Mouse (Mus musculus) B cell, adult 2 months (primary cell): ENCODE data around the gene A930033H14Rik.

Experiments used
- DNase-seq, 2 experiments: peaks; one replicate each; pipeline ENCODE4 v3.0.0; 2022

The A930033H14Rik gene

GRCm38 (mm10) chr10:69212542-69213440 is at the start of gene A930033H14Rik:
Gene A930033H14Rik (minus strand): TSS chr10:69213098.
- peak; percentile 69 to 71 for DNase-seq

- DNase-seq, result no peak
These were observed 47.0 kb upstream of the A930033H14Rik start for GRCm38 (mm10) chr10:69259929-69260328.

- no peak for DNase-seq
These were observed 46.3 kb upstream of the A930033H14Rik start for GRCm38 (mm10) chr10:69259161-69259560.

- DNase-seq, result no peak
These were observed 45.7 kb upstream of the A930033H14Rik start for GRCm38 (mm10) chr10:69258588-69258987.

- no peak for DNase-seq
These were observed 44.8 kb upstream of the A930033H14Rik start for GRCm38 (mm10) chr10:69257592-69258133.

GRCm38 (mm10) chr10:69255594-69255993 is 42.7 kb upstream of the A930033H14Rik start:
- no peak for DNase-seq

- peak; percentile 62 for DNase-seq
These were observed 41.5 kb upstream of the A930033H14Rik start for GRCm38 (mm10) chr10:69254390-69254847.

- DNase-seq, result no peak
These were observed 40.8 kb upstream of the A930033H14Rik start for GRCm38 (mm10) chr10:69253686-69254080.

GRCm38 (mm10) chr10:69253075-69253685 is 40.3 kb upstream of the A930033H14Rik start:
- peak; percentile 38 to 46 for DNase-seq

- peak; percentile 73 to 76 for DNase-seq
These were observed 39.5 kb upstream of the A930033H14Rik start for GRCm38 (mm10) chr10:69252112-69253074.

- no peak for DNase-seq
These were observed 38.4 kb upstream of the A930033H14Rik start for GRCm38 (mm10) chr10:69251254-69251653.

GRCm38 (mm10) chr10:69248261-69249160 is 35.6 kb upstream of the A930033H14Rik start:
- no peak for DNase-seq

- peak in 1 of 2 experiments; percentile 27 for DNase-seq
These were observed 34.6 kb upstream of the A930033H14Rik start for GRCm38 (mm10) chr10:69247311-69248033.

- peak in 1 of 2 experiments; percentile 28 for DNase-seq
These were observed 33.9 kb upstream of the A930033H14Rik start for GRCm38 (mm10) chr10:69246762-69247161.

GRCm38 (mm10) chr10:69245906-69246668 is 33.2 kb upstream of the A930033H14Rik start:
- DNase-seq, result peak in 1 of 2 experiments; percentile 36

GRCm38 (mm10) chr10:69245151-69245550 is 32.3 kb upstream of the A930033H14Rik start:
- no peak for DNase-seq

- no peak for DNase-seq
These were observed 27.6 kb upstream of the A930033H14Rik start for GRCm38 (mm10) chr10:69240530-69240929.

GRCm38 (mm10) chr10:69238311-69238710 is 25.4 kb upstream of the A930033H14Rik start:
- no peak for DNase-seq

GRCm38 (mm10) chr10:69237781-69238180 is 24.9 kb upstream of the A930033H14Rik start:
- no peak for DNase-seq

GRCm38 (mm10) chr10:69237185-69237584 is 24.3 kb upstream of the A930033H14Rik start:
- DNase-seq, result no peak
